Mouse (Mus musculus) layer of hippocampus, adult 2 months (tissue): Measurements from ENCODE around the gene Gm49355. TPM values are rescaled to one million over a fixed set of nuclear protein-coding genes. Genes with fewer than 3 reads are reported as not detected.

Experiments used
- DNase-seq, 2 experiments: peaks; one replicate each; pipeline ENCODE4 v3.0.0; 2022; ENCODE audit warnings: low spot score in 2 of 2
- H3K27ac ChIP-seq: fragments of 200-600 bp; 2 replicates; pipeline ENCODE4 v1.8.1; 2022
- H3K4me3 ChIP-seq: fragments of 200-600 bp; 2 replicates; pipeline ENCODE4 v1.8.1; 2022; ENCODE audit warnings: mild to moderate bottlenecking
- CTCF ChIP-seq: fragments of 200-600 bp; conservative IDR thresholded peaks from 2 replicates; pipeline ENCODE4 v1.8.1; 2022; ENCODE audit warnings: antibody characterized with exemption, mild to moderate bottlenecking, moderate library complexity
- total RNA-seq, 2 experiments: library from RNA; stranded (reverse); gene quantifications; 2 replicates each; pipeline ENCODE4 v1.2.3; 2021

Gene Gm49355
- total RNA-seq, 2 experiments from 2014 or later: 0.49 TPM; not detected in 1

DNA sequence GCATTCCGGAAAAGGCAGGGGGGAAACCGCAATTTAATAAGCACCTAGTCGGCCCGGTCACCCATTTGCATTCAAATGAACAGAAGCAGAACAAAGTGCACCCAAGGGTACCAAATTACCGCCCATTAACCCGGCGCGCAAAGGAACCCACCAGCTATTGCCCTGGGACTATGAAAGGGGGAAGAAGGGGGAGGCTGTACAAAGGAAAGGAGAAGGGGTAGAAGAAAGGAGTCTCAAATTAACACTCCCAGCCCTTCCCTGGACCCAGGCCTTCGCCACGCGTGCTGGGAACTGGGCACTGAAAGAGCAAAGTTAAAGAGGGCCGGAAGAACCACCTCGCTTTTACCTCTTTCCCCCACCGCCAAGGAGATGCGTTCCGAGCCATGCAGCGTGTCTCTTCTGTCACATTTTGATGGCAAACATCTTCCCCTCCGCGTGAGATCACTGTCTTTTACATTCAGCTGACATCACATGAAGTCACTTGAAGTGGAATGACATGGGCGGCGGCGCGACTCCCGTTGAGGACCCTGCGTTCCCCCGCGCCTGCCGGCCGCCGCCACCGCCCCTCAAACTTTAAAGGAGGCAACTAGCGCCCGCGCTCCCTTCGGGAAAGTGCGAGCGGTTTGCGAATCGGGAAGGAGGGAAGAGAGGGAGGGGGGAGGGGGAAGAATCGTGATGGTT lies 61.6 kb downstream of the Gm49355 start:
- no peak for TF ChIP-seq CTCF
- Histone ChIP-seq H3K4me3 (peak overlapping the region; percentile 61), H3K27ac (peak overlapping the region; percentile 92)
- peak in 1 of 2 experiments; percentile 29 for DNase-seq

- DNase-seq: peak in 1 of 2 experiments; percentile 43
- peak overlapping the region; percentile 61 for H3K4me3 ChIP-seq
- peak overlapping the region; percentile 92 for H3K27ac ChIP-seq
- TF ChIP-seq CTCF: no peak
Observed at GRCm38 (mm10) chr14:12346011-12346864, 62.5 kb downstream of the Gm49355 start.

DNA sequence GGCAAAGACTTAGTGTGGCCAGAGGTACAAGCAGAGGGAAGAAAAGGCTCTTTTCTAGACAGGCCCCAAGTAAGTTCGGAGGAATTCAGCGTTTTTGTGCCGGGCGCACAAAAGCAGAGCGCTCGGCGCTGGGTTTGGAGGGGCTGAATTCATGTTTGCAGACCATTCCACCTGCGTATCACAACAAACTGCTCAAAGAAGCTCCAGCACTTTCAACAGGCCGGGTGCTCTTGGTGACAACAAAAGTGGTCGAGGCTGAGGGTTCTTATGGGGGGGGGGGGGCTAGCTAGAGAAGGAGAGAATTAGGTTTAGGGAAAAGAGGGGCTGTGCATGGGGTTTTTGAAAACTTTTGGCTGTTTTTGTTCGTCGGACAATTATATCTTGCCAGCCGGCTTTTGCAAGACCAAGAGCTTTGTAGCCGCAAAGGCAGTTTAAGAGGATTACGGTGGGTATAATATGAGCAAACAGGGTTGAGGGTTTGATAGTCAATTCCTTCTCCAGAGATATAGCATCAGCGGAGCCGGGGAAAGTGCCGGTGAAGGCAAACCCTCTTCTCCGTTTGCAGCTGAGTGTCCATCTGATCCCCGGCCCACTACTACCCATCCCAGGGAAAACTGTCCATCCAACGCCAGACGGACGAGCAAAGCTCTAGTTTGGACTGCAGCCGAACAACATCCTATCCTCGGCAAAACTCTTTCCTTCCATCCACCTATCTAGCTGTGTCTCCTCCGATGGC lies 63.3 kb downstream of the Gm49355 start:
- TF ChIP-seq CTCF: no peak
- peak overlapping the region; percentile 92 for H3K27ac ChIP-seq
- H3K4me3 ChIP-seq: peak overlapping the region; percentile 61
- no peak for DNase-seq

GRCm38 (mm10) chr14:12348089-12348488 lies 64.3 kb downstream of the Gm49355 start, which contains the start of gene Fezf2:
Fezf2 (minus strand) TSS chr14:12348189.
- Histone ChIP-seq H3K27ac (peak within 1 kb of the TSS; percentile 92), H3K4me3 (peak within 1 kb of the TSS; percentile 61; the same call in 1 of the 2 replicates)
- no peak for DNase-seq
- no peak for TF ChIP-seq CTCF

- Histone ChIP-seq H3K4me3 (no peak overlapping the region), H3K27ac (0 out of 2 replicates have a peak overlapping the region, but pooled peaks have one; percentile 18)
- DNase-seq: no peak
- no peak for TF ChIP-seq CTCF
Observed at GRCm38 (mm10) chr14:12349334-12350090, 65.7 kb downstream of the Gm49355 start.

DNA sequence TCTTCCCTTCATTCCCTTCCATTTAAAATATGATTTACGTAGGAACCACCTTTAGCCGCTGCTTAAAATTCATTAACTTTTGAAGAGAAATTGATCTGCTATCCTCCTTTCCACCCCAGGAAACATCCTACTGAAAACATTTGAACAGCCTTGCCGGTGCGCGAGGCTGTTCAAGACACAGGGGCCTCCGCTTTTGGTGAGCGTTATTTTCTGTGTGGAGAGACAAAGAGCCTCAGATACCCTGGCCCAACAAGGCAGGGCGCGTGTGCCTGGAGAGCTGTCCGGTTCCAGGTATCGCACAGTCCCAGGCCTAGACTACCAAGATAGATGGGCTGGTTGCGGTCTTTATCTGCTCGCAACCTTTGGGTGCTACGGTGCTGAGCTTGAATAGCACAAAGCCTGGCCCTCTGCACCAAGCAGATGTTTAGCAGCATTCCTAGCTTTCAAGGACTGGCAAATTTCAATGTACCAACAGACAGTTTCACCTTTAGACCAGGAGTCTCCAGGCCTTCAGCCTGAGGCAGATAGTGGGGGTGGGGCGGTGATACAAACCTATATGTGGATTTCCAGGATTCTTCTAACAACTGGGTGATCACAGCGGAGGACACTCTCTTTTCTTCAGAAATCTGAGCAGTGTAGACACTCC lies 66.6 kb downstream of the Gm49355 start:
- DNase-seq: no peak
- H3K27ac ChIP-seq: no peak overlapping the region
- no peak for TF ChIP-seq CTCF
- H3K4me3 ChIP-seq: no peak overlapping the region

Other genes with a start within 250 kb of the Gm49355 start
- 10 to 100 TPM; 28.6 to 30.4 TPM for gene 3830406C13Rik, start 197 bp downstream of the Gm49355 start, total RNA-seq
- 10 to 100 TPM; 40.4 to 46.2 TPM for gene Fezf2, start 64.2 kb downstream of the Gm49355 start, total RNA-seq